Mouse (Mus musculus) limb, embryonic 11.5 days (tissue): ENCODE measurements around the gene Kit. TPM values are rescaled to one million over a fixed set of nuclear protein-coding genes. Genes with fewer than 3 reads are reported as not detected.

Experiments
- ATAC-seq: fragments of 200-750 bp; cut with Nextera tagmentation; 2 replicates; pipeline ENCODE4 v1.8.0; 2017; ENCODE audit warnings: low read depth; ENCODE audit not compliant: insufficient number of reproducible peaks, low FRiP score, low TSS enrichment
- DNase-seq: peaks from one replicate; pipeline ENCODE4 v3.0.0-alpha.2; 2015; ENCODE audit warnings: low spot score
- H3K27ac ChIP-seq: fragments of 300-500 bp; sonication (generic); replicated peaks from 2 replicates; pipeline ENCODE4 v1.5.1; 2014; ENCODE audit warnings: low read depth, mild to moderate bottlenecking, low read length
- H3K27me3 ChIP-seq: fragments of 300-500 bp; sonication (generic); 2 replicates; pipeline ENCODE4 v1.6.1; 2014; ENCODE audit warnings: mild to moderate bottlenecking, low read length, mixed read lengths; ENCODE audit not compliant: control insufficient read depth, insufficient read depth
- H3K36me3 ChIP-seq: fragments of 300-500 bp; sonication (generic); 2 replicates; pipeline ENCODE4 v1.6.1; 2014; ENCODE audit warnings: mild to moderate bottlenecking, low read length, moderate library complexity, mixed read lengths; ENCODE audit not compliant: control insufficient read depth, insufficient read depth
- H3K4me1 ChIP-seq: fragments of 300-500 bp; sonication (generic); 2 replicates; pipeline ENCODE4 v1.6.1; 2014; ENCODE audit warnings: low read length, mixed read lengths; ENCODE audit not compliant: control insufficient read depth, insufficient read depth
- H3K4me2 ChIP-seq: fragments of 300-500 bp; sonication (generic); 2 replicates; pipeline ENCODE4 v1.6.1; 2014; ENCODE audit warnings: low read depth, mild to moderate bottlenecking, moderate library complexity; ENCODE audit not compliant: severe bottlenecking
- H3K4me3 ChIP-seq: fragments of 300-500 bp; sonication (generic); 2 replicates; pipeline ENCODE4 v1.5.1; 2014; ENCODE audit warnings: low read depth, low read length
- H3K9ac ChIP-seq: fragments of 300-500 bp; sonication (generic); 2 replicates; pipeline ENCODE4 v1.6.1; 2014; ENCODE audit warnings: mild to moderate bottlenecking, low read length
- H3K9me3 ChIP-seq: fragments of 300-500 bp; sonication (generic); 2 replicates; pipeline ENCODE4 v1.6.1; 2016; ENCODE audit warnings: low read length; ENCODE audit not compliant: control insufficient read depth
- WGBS: fragments of 180-500 bp; shearing (Covaris S2); extraction: QIAGEN DNeasy Blood & Tissue Kit; methylation state at CpG from one replicate; pipeline ENCODE4 v1.1.7; 2014; 5-methylcytosine and 5-hydroxymethylcytosine counted together
- polyA plus RNA-seq: library from polyadenylated mRNA; unstranded; fragments of >200 nt; fragmentation: Nextera tagmentation; extraction: Ambion mirVana; gene quantifications from 2 replicates; pipeline ENCODE4 v1.2.1, GENCODE M21; 2014

Kit gene
- polyA plus RNA-seq, 1 experiment from 2014 or later, result 15.5 TPM

DNA sequence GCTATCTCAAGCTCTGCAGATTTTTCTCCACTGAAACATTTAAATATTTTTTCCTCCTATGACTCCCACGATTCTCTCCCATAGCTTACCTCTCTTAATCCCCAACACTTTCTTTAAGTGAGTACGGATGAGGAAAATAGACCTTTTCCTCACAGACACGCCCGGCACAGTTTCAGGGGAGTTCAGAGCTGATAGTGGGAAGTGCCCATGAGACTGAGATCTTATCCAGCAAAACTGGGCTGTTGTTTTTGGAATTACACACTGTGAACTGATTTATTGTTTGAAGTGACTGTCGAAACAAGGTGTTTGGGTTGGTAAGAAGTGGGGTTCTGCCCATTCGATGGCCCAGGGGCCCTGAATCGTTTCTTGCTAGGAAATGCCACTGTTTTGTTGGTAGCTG is 124.4 kb downstream of the Kit start:
- DNase-seq, result no peak
- H3K9ac ChIP-seq, result no peak overlapping the region
- no peaks in the 10 kb centered on the region for H3K4me1 ChIP-seq

DNA sequence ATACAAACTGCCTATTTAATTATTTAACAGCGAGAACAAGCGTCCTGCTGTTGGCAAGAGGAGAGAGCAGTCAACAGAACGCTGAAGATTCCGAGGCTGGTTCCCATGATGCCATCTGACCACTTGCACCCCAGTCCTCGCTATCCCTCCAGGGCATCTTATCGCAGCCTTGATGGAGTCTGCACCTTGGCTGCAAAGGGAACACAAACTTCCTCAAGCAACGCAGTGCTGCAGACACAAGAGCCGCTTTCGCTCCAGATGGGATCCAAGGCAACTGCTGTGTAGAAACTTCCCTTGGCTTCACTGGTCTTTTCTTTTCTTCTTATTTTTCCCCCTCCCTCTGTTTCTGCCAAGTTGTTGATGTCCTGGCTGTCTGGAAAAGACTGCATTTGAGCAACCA is 124.8 kb downstream of the Kit start:
- Histone ChIP-seq H3K9me3 (no peaks in the 10 kb centered on the region), H3K9ac (no peak overlapping the region), H3K4me1 (no peaks in the 10 kb centered on the region), H3K27ac (no peak overlapping the region), H3K36me3 (no peaks in the 10 kb centered on the region), H3K4me2 (no peak overlapping the region), H3K4me3 (no peak overlapping the region), H3K27me3 (no peaks in the 10 kb centered on the region)
- DNase-seq (no peak), ATAC-seq (no peak)
- 83% methylated on average over 9 of the region's 9 CpGs for WGBS

More for the DNA sequence above, 124.4 kb downstream of the Kit start:
- ATAC-seq, result no peak
- no peaks in the 10 kb centered on the region for H3K27me3 ChIP-seq
- H3K9me3 ChIP-seq, result no peaks in the 10 kb centered on the region
- H3K27ac ChIP-seq, result no peak overlapping the region
- H3K4me2 ChIP-seq, result no peak overlapping the region
- no peak overlapping the region for H3K4me3 ChIP-seq
- WGBS, result 75% methylated on average over 7 of the region's 7 CpGs
- H3K36me3 ChIP-seq, result no peaks in the 10 kb centered on the region

GRCm38 (mm10) chr5:75701662-75702061 is 126.9 kb downstream of the Kit start:
- H3K4me1 ChIP-seq, result no peaks in the 10 kb centered on the region
- no peaks in the 10 kb centered on the region for H3K27me3 ChIP-seq
- DNase-seq (no peak), ATAC-seq (no peak)
- no peaks in the 10 kb centered on the region for H3K9me3 ChIP-seq
- no peak overlapping the region for H3K27ac ChIP-seq
- H3K4me3 ChIP-seq, result no peak overlapping the region
- WGBS, result 87% methylated on average over 12 of the region's 12 CpGs
- H3K4me2 ChIP-seq, result no peak overlapping the region
- no peaks in the 10 kb centered on the region for H3K36me3 ChIP-seq
- H3K9ac ChIP-seq, result no peak overlapping the region

DNA sequence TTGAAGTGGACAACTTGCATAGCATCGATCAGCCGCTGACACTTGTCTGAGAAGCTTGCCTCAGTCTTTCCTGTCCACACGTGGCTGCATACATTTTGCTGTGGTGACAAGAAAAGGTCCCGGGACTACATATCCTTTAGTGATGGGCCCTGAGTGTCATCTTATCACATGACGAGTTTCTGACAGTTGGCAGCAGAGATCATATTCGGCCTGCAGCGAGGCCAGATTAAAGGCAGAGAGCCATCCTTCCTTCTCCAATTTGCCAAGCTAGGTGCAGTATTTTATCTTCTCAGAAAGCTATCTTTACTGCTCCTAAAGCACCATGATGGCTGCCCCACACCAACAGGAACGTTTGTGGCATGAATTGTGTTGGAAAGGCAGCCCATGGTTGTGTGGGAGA is 127.4 kb downstream of the Kit start:
- no peak for ATAC-seq
- H3K9ac ChIP-seq, result no peak overlapping the region
- no peaks in the 10 kb centered on the region for H3K4me1 ChIP-seq
- no peak for DNase-seq
- 89% methylated on average over 8 of the region's 8 CpGs for WGBS
- no peaks in the 10 kb centered on the region for H3K27me3 ChIP-seq
- H3K4me2 ChIP-seq, result no peak overlapping the region
- H3K4me3 ChIP-seq, result no peak overlapping the region
- H3K9me3 ChIP-seq, result no peaks in the 10 kb centered on the region
- no peaks in the 10 kb centered on the region for H3K36me3 ChIP-seq
- H3K27ac ChIP-seq, result no peak overlapping the region

- no peak for ATAC-seq
- H3K27ac ChIP-seq, result no peak overlapping the region
- no peak overlapping the region for H3K4me2 ChIP-seq
- no peak for DNase-seq
- H3K9ac ChIP-seq, result no peak overlapping the region
- 75% methylated on average over 7 of the region's 7 CpGs for WGBS
- H3K27me3 ChIP-seq, result no peaks in the 10 kb centered on the region
- no peaks in the 10 kb centered on the region for H3K9me3 ChIP-seq
- H3K4me1 ChIP-seq, result no peaks in the 10 kb centered on the region
- no peak overlapping the region for H3K4me3 ChIP-seq
- H3K36me3 ChIP-seq, result no peaks in the 10 kb centered on the region
Measured at GRCm38 (mm10) chr5:75704584-75705175, 130.0 kb downstream of the Kit start.

- no peak overlapping the region for H3K27ac ChIP-seq
- no peak overlapping the region for H3K4me3 ChIP-seq
- H3K4me2 ChIP-seq, result no peak overlapping the region
- WGBS, result 94% methylated on average over 1 of the region's 1 CpGs
- H3K4me1 ChIP-seq, result no peaks in the 10 kb centered on the region
- no peaks in the 10 kb centered on the region for H3K27me3 ChIP-seq
- DNase-seq (no peak), ATAC-seq (no peak)
- no peaks in the 10 kb centered on the region for H3K9me3 ChIP-seq
- H3K9ac ChIP-seq, result no peak overlapping the region
- no peaks in the 10 kb centered on the region for H3K36me3 ChIP-seq
Measured at GRCm38 (mm10) chr5:75705421-75705820, 130.7 kb downstream of the Kit start.
